Mouse (Mus musculus): ENCODE data around the gene Urah.

DNA sequence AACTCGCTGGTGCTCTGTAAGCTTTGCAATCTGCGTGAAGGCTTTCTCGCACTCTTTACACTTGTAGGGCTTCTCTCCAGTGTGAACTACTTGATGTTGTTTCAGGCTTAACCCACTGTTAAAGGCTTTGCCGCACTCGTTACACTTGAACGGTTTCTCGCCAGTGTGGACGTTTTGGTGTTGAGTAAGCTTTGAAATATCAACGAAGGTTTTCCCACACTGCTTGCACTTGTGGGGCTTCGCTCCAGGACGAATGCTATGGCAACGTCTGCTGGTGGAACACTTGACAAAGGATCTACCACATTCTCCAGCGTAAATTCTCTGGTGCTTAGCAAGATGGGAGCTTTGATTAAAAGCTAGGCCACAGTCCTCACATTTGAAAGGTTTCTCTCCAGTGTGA, 23.1 kb upstream of the Urah start:
- TF ChIP-seq CTCF (IDR thresholded peaks at IDR 0.05; ENCODE audit: borderline replicate concordance, insufficient read depth, low read depth, low read length) (no peak), POLR2A (IDR thresholded peaks at IDR 0.05; ENCODE audit: borderline replicate concordance, insufficient read depth, low read length) (no peak)
